Mouse (Mus musculus) testis, adult 2 months (tissue): Measurements from ENCODE around the gene Ulk1. TPM values are rescaled to one million over a fixed set of nuclear protein-coding genes. Genes with fewer than 3 reads are reported as not detected.

Source experiments
- H3K27ac ChIP-seq: fragments of 200-500 bp; 2 replicates; pipeline ENCODE4 v1.5.1; 2012; ENCODE audit warnings: low read depth, low read length; ENCODE audit not compliant: control insufficient read depth, insufficient read depth
- H3K27me3 ChIP-seq: fragments of 200-500 bp; 2 replicates; pipeline ENCODE4 v1.6.1; 2012; ENCODE audit warnings: mild to moderate bottlenecking, low read length, moderate library complexity; ENCODE audit not compliant: control insufficient read depth, insufficient read depth
- H3K36me3 ChIP-seq: fragments of 200-500 bp; 2 replicates; pipeline ENCODE4 v1.6.1; 2012; ENCODE audit warnings: mild to moderate bottlenecking, low read length; ENCODE audit not compliant: control insufficient read depth, insufficient read depth
- H3K4me1 ChIP-seq: fragments of 200-500 bp; 2 replicates; pipeline ENCODE4 v1.6.1; 2012; ENCODE audit warnings: low read length; ENCODE audit not compliant: control insufficient read depth, insufficient read depth
- H3K4me3 ChIP-seq: fragments of 200-500 bp; 2 replicates; pipeline ENCODE4 v1.5.1; 2012; ENCODE audit warnings: low read depth, mild to moderate bottlenecking, low read length, moderate library complexity, mixed read lengths; ENCODE audit not compliant: control insufficient read depth
- CTCF ChIP-seq: fragments of 200-500 bp; IDR thresholded peaks from 2 replicates; pipeline ENCODE4 v1.5.1; 2012; ENCODE audit warnings: low read depth, mild to moderate bottlenecking, inconsistent platforms, low read length, moderate library complexity; ENCODE audit not compliant: control insufficient read depth, insufficient read depth, insufficient replicate concordance
- POLR2A ChIP-seq: fragments of 200-500 bp; IDR thresholded peaks from 2 replicates; pipeline ENCODE4 v1.6.1; 2012; ENCODE audit warnings: low read depth, mild to moderate bottlenecking, inconsistent platforms, low read length, moderate library complexity; ENCODE audit not compliant: control insufficient read depth
- polyA plus RNA-seq: library from polyadenylated mRNA; depleted of rRNA; stranded (reverse); fragments of >200 nt; gene quantifications from 2 replicates; pipeline ENCODE4 v1.2.3, GENCODE M21; 2012

Gene Ulk1
- polyA plus RNA-seq, 1 experiment, result 15.4 TPM

GRCm38 (mm10) chr5:110824421-110824820, 14.5 kb upstream of the Ulk1 start:
- TF ChIP-seq CTCF, result no peak
- TF ChIP-seq POLR2A, result no peak
- Histone ChIP-seq H3K27me3 (no peaks in the 10 kb centered on the region), H3K27ac (no peak overlapping the region), H3K4me1 (no peaks in the 10 kb centered on the region), H3K36me3 (no peaks in the 10 kb centered on the region), H3K4me3 (no peak overlapping the region)

DNA sequence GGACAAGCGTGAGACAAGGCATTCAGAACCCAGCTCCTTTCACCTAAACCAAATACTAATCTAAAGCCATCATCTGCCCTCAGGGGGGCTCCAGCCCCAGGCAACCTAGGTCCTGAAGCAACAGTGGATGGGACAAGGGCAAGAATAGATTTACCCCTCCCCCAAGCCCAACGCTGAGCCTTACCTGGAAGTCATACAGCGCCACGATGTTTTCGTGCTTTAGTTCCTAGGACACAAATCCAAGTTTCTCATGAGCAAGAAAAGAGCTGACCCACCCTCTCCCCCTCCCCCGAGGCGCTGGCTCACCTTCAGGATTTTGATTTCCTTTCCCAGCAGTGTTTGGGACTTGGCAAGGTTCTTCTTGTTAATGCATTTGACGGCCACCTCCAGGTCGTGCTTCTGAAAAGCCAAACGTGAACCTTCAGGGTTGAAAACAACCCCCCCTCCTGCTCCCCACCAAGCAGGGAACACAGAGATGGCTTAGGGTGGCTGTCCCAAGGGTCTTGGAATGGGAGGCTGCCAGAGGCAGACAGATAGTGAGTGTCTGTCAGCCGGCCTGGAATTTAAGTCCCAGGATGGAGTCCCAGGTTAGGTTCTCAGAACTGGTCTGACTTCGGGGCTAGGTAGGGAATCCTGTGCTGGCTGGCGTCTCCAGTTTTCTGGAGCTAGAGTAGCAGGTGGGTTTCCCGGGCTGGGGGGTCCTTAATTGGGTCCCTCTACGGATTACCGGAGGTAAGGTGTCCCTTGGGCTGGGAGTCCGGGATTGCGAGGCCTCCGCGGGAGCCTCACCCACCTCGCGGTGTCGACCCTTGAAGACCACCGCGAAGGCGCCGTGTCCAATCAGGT, 853 bp downstream of the Ulk1 start:
- Histone ChIP-seq H3K27ac (peak overlapping the region; percentile 87), H3K4me1 (peaks cover 19% of the 10 kb centered on the region), H3K4me3 (peak overlapping the region; percentile 98), H3K36me3 (no peaks in the 10 kb centered on the region), H3K27me3 (no peaks in the 10 kb centered on the region)
- TF ChIP-seq CTCF, result no peak
- TF ChIP-seq POLR2A, result no peak

DNA sequence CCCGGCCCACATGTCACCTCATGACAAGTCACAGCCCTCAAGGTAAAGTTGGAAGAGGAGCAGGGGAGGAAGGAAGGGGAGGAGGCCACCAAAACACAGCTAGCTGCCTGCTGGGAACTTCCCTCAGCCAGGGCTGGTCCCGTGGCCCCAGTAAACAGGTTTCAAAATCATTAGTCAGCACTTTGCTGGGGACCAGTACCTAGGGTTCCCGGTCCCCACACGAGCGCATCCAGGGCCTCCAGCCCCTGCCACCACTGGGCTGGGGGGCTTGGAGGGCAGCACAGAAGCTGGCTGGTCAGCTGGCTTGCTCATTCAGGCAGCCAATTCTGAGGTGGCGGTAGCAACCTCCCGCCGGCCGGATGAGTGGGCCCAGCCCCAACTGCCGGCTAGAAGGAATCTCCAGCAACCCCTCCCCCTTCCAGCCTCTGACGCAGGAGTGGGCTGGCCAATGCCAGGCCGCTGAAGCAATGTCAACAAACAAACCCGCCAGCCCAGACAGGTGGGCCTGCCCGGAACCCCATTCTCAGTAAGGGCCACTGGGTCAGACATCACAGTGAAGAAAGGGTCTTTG, 1.8 kb downstream of the Ulk1 start:
- H3K27ac ChIP-seq, result peak overlapping the region; percentile 87
- peak overlapping the region; percentile 98 for H3K4me3 ChIP-seq
- no peaks in the 10 kb centered on the region for H3K36me3 ChIP-seq
- TF ChIP-seq POLR2A (peak; percentile 63), CTCF (no peak)
- H3K27me3 ChIP-seq, result no peaks in the 10 kb centered on the region
- peaks cover 19% of the 10 kb centered on the region for H3K4me1 ChIP-seq

DNA sequence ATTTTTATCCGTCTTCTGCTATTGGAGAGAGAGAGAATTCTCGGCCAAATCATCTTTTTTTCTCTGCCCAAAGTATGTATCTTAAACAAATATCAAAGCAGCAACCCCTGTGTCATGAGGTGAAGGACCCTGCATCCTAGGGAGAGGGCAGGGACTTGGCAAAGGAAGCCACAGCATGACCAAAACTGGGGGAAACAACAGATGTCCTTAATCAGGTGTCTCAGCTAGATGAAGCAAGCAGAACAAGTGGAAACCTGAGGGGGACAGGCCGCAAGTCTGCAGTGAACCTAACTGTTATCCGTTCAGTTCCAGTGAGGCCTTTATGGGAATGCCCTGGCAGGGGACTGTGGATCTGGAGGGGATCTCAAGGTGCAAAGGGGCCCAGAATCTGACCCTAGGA, 2.4 kb downstream of the Ulk1 start:
- H3K27me3 ChIP-seq, result no peaks in the 10 kb centered on the region
- no peak for TF ChIP-seq CTCF
- TF ChIP-seq POLR2A, result no peak
- H3K4me3 ChIP-seq, result peak overlapping the region; percentile 98
- no peaks in the 10 kb centered on the region for H3K36me3 ChIP-seq
- no peak overlapping the region; the same call in 1 of the 2 replicates for H3K27ac ChIP-seq
- peaks cover 19% of the 10 kb centered on the region for H3K4me1 ChIP-seq

- peaks cover 19% of the 10 kb centered on the region for H3K4me1 ChIP-seq
- TF ChIP-seq POLR2A (no peak), CTCF (no peak)
- H3K27ac ChIP-seq, result no peak overlapping the region
- no peaks in the 10 kb centered on the region for H3K36me3 ChIP-seq
- no peaks in the 10 kb centered on the region for H3K27me3 ChIP-seq
- H3K4me3 ChIP-seq, result peak overlapping the region; percentile 54
These were observed 3.2 kb downstream of the Ulk1 start for GRCm38 (mm10) chr5:110806676-110807075.

DNA sequence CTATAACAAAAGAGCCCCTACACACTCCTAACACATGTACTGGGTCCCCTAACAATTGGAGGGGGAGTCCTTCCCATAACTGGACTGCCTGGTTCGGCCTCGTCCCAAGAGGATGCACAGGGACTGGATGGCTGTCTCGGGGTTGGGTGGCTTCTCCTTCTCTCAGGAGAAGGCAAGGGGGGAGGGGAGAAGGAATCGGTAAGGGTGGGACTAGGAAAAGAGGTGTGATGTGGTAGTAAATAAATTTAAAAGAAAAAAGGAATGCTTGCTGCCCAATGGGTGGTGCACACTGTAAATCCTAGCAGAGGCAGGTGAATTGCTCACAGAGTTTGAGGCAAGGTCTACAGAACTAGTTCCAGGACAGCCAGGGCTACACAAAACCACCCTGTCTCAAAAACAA, 3.7 kb downstream of the Ulk1 start:
- TF ChIP-seq POLR2A (no peak), CTCF (no peak)
- H3K36me3 ChIP-seq, result no peaks in the 10 kb centered on the region
- H3K27me3 ChIP-seq, result no peaks in the 10 kb centered on the region
- H3K27ac ChIP-seq, result no peak overlapping the region
- H3K4me3 ChIP-seq, result no peak overlapping the region
- peaks cover 19% of the 10 kb centered on the region for H3K4me1 ChIP-seq

DNA sequence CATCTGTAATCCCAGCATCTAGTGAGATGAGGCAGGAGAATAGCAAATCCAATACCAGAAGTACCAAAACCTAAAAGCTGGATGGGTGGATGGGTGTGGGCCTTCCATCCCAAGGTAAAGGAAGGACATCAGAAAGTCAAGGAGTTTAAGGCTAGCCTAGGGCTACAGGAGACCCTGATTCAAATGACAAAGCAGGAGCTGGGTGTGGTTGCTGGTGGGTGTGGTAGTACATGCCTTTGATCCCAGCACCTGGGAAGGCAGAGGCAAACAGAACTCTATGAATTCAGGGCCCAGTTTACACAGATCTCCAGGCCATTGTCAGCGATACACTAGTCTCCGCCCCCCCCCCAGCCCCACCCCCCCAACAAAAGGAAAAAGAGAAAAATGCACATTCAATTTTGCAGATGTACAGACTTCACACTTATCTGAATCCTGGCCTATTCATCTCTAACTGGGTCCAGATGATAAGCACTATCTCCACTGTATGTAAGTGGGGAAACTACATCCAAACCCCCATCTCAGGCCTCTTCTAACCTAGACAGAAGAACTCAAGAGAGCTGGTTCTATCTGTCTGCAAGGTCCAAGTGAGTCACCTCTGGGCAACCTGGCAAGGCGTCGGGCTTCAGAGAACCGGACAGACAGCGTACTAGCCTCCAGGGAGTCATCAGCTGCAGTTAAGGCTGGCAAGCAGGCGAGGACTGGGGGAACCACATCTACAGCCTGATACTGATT, 5.7 kb downstream of the Ulk1 start:
- H3K27ac ChIP-seq, result no peak overlapping the region
- no peaks in the 10 kb centered on the region for H3K27me3 ChIP-seq
- H3K4me3 ChIP-seq, result no peak overlapping the region
- H3K36me3 ChIP-seq, result no peaks in the 10 kb centered on the region
- no peak for TF ChIP-seq POLR2A
- H3K4me1 ChIP-seq, result peaks cover 16% of the 10 kb centered on the region
